Mouse (Mus musculus): ENCODE results near the gene Gga1.

The Gga1 gene

GRCm38 (mm10) chr15:78876991-78877809, at the start of gene Gga1:
TSS of gene Gga1 (plus strand) at chr15:78877190.
- peak; percentile 77 to 92 for DNase-seq (ENCODE audit: low spot score in 2 of 2)

- no peak for DNase-seq (ENCODE audit: low spot score in 2 of 2)
These were observed 48.7 kb upstream of the Gga1 start for GRCm38 (mm10) chr15:78828315-78828714.

GRCm38 (mm10) chr15:78829636-78830035, 47.4 kb upstream of the Gga1 start:
- DNase-seq (ENCODE audit: low spot score in 2 of 2) = no peak

- no peak for DNase-seq (ENCODE audit: low spot score in 2 of 2)
These were observed 46.0 kb upstream of the Gga1 start for GRCm38 (mm10) chr15:78830742-78831719.

GRCm38 (mm10) chr15:78831720-78832657, 45.0 kb upstream of the Gga1 start:
- no peak for DNase-seq (ENCODE audit: low spot score in 2 of 2)

- peak; percentile 52 to 80 for DNase-seq (ENCODE audit: low spot score in 2 of 2)
These were observed 44.3 kb upstream of the Gga1 start for GRCm38 (mm10) chr15:78832701-78833123.

- no peak for DNase-seq (ENCODE audit: low spot score in 2 of 2)
These were observed 43.4 kb upstream of the Gga1 start for GRCm38 (mm10) chr15:78833582-78833981.

- no peak for DNase-seq (ENCODE audit: low spot score in 2 of 2)
These were observed 42.6 kb upstream of the Gga1 start for GRCm38 (mm10) chr15:78834233-78835005.

GRCm38 (mm10) chr15:78835200-78836085, 41.5 kb upstream of the Gga1 start:
- DNase-seq (ENCODE audit: low spot score in 2 of 2) = peak in 1 of 2 experiments; percentile 62

- no peak for DNase-seq (ENCODE audit: low spot score in 2 of 2)
These were observed 40.8 kb upstream of the Gga1 start for GRCm38 (mm10) chr15:78836086-78836621.

GRCm38 (mm10) chr15:78839744-78840143, 37.2 kb upstream of the Gga1 start:
- no peak for DNase-seq (ENCODE audit: low spot score in 2 of 2)

GRCm38 (mm10) chr15:78840241-78840640, 36.7 kb upstream of the Gga1 start:
- no peak for DNase-seq (ENCODE audit: low spot score in 2 of 2)

GRCm38 (mm10) chr15:78840751-78841150, 36.2 kb upstream of the Gga1 start:
- DNase-seq (ENCODE audit: low spot score in 2 of 2) = no peak

- no peak for DNase-seq (ENCODE audit: low spot score in 2 of 2)
These were observed 35.7 kb upstream of the Gga1 start for GRCm38 (mm10) chr15:78841161-78841790.

- DNase-seq (ENCODE audit: low spot score in 2 of 2) = no peak
These were observed 34.4 kb upstream of the Gga1 start, which contains the start of gene Cdc42ep1 for GRCm38 (mm10) chr15:78842371-78843163. TSS of gene Cdc42ep1 (plus strand) at chr15:78842624.

GRCm38 (mm10) chr15:78843581-78844469, 33.2 kb upstream of the Gga1 start:
- DNase-seq (ENCODE audit: low spot score in 2 of 2) = no peak

GRCm38 (mm10) chr15:78844791-78845190, 32.2 kb upstream of the Gga1 start:
- no peak for DNase-seq (ENCODE audit: low spot score in 2 of 2)

Data from cerebellum, postnatal 4 days (tissue).